Mouse (Mus musculus): ENCODE data around the gene Agbl2.
"Not testable (repeated sequence)": the region's sequence is repeated elsewhere in the genome, so short reads cannot be mapped to it uniquely, and the experiment has no call there.

Gene Agbl2

DNA sequence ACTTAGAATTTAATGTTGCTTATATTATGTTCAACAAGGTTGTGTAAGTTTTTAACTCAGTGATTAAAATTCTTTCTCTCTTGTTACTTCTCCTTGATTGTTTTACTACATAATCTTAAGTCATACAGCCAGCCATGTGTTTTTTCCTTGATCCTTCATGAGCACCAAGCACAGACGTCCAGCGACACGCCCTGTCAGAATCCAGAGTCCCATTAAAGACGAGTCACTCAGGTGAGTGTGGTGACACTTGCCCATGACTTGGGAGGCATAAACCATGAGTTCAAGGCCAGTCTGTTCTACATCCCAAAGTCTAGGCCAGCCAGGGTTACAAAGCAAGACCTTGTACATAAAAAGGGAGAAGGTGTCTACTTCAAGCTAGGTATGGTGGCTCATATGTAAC, 33.6 kb downstream of the Agbl2 start:
- no peak for DNase-seq (ENCODE audit: low read depth, low spot score)

DNA sequence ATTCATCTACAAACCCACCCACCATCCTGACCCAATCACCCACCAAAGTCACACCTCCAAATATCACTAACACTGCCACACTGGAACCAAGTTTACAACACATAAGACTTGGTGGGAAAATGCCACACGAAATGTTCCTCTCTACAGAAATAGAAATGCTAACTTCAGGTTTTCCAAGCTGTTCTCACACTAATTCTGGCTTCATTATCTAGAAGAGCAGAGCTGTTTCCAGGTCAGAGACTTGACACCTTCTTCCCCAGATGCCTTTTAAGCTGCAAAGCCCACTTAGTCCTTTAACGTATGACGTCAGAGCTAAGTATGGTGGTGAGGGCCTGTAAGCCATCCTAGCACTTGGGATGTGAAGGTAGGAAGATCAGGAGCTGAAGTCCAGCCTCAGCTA, 36.2 kb downstream of the Agbl2 start:
- DNase-seq (ENCODE audit: low read depth, low spot score): peak; percentile 79

DNA sequence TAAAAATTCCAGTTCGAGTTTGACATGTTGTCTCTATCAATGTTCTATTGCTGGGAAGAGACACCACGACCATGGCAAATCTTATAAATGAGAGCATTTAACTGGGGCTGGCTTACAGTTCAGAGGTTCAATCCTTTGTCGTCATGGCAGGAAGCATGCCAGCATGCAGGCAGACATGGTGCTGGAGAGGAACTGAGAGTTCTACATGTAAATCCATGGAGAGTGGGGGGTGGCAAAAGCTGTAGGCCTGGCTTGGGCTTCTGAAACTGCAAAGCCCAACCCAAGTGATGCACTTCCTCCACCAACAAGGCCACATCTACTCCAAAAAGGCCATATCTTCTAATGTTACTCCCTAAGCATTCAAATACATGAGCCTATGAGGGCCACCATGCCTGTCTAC, 38.4 kb downstream of the Agbl2 start:
- no peak for DNase-seq (ENCODE audit: low read depth, low spot score)

DNA sequence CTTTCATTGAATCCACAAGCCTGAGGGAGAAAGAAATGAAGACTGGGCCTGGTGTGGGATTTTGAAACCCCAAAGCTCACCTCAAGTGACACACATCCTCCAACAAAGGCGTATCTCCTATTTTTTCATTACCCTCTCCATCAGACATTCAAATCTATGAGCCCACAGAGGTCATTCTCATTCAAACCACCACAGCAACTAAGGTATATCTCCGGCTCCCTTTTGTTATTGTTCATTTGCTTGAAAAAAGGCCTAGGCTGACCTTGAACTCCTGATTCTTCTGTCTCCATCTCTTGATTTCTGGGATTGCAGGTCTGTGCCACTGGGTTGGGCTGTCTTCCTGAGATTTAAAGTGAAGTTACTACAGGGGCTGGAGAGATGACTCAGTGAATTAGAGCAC, 40.5 kb downstream of the Agbl2 start:
- no peak for DNase-seq (ENCODE audit: low read depth, low spot score)

DNA sequence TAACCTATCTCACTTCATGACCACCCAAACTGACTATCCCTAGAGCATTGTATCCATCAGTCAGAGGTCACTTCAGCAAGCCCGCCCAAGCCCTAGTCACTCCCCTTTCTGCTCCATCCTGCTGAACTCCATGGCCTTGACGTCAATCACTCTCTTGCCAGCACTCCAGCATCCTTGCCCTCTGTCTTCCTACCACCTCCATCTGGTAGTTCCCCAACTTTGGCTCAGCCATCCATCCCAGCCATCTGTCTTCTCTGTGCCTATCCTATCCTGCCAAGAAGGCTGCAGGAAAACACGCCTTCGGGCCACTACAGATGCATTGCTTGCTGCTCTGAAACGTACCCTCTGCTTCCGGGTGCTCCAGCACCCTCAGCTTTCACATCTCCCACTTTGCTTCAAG, 41.3 kb downstream of the Agbl2 start:
- peak; percentile 67 for DNase-seq (ENCODE audit: low read depth, low spot score)

DNA sequence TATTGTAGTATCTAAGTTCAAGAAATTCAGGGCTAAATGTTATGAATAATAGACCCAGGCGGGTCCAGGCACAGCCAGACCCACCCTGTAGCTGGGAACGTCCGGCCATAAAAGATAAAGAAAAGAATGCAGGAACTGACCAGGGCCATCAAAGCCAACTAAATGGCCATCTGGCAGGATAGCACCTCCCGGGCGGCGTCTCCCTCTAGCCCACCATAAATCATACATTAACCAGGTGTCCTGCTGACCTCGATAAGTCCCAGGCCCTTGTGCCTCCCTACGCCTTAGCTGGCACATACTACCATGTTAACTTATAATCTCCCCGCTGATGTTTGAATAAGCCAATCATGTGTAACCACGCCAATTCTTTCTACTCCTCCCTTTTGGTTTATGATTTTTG, 42.0 kb downstream of the Agbl2 start:
- DNase-seq (ENCODE audit: low read depth, low spot score): not testable (repeated sequence)

DNA sequence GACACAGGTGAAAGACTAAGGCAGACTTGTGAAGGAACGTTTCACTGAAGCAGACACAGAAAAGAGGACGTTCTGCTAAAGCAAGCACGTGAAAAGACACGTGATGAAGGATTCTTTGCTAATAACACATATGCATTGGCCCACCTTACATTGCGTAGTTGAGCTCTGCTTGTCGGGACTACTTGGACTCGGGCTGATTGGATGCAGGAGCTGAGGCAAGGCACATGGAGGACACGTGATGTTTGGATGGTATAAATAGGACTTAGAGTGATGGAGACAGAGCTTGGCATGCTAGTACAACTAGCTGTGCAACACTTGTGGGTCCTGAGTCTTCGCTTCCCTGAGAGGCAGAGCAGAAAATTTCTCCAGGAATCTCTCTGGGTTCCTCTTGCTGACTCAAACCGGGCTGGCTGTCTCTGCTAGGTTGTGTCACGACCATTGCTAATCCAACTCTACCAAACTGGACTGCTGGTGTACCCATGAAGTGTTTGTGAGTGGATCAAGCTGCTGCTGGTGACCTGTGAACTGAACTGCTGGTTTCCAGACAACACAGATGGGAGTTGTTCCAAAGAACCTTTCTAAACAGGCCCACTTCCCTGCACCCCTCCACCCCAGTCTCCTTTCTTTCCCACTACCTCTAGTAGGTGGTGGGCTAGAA, 43.1 kb downstream of the Agbl2 start:
- DNase-seq (ENCODE audit: low read depth, low spot score): no peak

DNA sequence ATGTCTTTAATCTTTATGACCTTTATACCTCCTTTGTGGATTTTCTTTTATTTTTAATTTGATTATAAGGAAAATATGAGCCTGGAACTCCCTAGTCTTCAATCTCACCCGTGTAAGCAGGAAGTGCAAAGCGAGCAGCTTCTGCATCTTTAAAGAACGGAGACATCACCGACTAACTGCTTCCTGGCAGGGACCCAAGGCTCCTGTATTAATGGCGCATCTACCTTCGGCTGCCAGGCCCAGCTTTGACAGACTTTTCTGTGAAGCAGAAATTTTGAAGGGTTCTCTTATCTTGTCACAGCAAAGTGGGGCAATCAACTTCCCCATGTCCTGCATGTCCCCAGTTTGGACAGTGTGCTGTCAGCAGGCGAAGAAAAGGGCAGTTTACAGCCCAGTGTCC, 46.2 kb downstream of the Agbl2 start:
- no peak for DNase-seq (ENCODE audit: low read depth, low spot score)

DNA sequence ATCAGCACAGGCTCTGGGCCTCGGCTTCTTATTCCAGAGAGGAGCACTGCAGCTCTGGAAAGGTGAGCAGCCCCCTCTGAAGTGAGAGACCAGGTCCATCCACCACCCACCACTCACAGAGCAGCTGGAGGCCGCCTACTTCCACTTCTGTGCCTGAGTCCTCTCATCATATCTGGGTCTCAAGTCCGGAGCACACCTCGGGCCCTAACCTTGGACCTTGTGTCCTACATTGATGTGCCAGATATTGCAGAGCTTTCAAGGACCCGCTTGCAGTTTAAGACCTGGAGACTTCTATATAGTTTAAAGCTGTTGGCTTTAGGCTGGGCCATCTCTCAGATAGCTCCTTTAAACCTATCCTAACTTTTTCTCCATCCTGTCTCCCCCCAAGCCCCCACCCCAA, 51.0 kb downstream of the Agbl2 start:
- no peak for DNase-seq (ENCODE audit: low read depth, low spot score)

DNA sequence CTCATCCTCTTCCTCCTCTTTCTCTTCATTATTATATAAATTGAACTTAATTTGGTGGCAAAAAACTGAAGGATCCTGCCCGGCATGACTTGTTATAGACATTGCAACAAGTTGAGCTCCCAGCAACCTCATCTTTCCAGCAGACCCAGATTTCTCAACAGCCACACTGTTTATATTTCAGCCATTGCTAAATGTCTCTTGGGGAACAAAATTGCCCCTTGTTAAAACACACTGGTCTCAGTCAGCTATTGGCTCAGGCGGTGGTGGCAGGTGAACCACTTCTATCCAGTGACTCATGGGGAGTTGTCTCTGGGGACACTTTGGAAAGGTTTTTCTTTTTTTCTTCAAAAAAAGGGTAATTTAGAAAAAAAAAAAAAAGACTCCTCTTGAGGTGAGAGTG, 56.1 kb downstream of the Agbl2 start:
- DNase-seq (ENCODE audit: low read depth, low spot score): no peak

DNA sequence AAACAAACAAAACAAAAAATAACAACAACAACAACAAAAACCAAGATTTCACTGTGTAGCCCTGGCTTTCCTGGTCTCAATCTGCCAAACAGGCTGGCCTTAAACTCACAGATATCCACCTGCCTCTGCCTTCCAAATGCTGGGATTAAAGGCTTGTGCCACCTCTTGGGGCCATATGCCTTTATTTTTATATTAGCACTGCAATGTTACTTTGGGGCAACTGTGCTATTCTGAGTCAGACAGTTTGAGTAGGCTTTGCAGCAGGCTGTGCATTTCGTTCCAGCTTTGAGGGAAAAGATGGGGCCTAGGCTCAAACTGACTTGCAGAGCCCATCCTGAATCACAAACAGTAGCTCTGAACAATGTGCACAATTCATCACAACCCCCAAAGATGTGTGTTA, 61.1 kb downstream of the Agbl2 start:
- DNase-seq (ENCODE audit: low read depth, low spot score): no peak

DNA sequence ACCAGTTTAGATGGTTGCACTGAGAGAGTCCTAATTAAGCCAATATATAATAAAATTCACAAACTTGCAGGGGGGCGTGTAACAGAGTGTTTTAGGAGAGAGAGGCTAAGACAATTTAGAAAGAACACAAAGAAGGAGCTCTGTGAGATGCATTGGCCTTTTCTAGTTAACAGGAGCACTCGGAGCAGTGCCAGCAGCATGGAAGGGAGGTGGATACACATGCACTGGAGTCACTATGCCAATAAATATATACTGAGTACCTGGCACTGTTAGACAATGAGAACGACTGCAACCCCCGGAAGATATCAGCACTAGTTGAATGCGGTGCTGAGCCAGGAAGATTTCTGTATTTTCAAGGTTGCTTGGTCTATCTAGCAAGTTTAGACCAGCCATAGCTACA, 61.7 kb downstream of the Agbl2 start:
- no peak for DNase-seq (ENCODE audit: low read depth, low spot score)

DNA sequence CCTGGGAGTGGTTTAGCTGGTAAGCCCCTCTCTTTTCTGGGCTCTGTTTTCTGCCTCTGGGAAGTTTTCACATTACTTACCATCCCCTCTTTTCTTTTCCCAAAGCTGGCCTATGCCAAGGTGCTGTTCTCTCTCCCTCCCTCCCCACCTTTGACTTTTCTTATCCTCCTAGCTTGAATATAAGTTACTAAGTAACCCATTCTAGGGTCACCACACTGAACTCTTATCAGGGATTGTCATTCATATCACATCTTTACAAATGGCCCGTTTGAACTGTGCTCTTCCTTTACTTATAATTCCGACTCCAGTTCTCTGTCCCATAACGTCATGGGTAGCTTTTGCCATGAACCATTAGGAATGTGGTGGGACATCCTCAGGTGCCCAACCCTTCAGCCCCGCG, 62.7 kb downstream of the Agbl2 start:
- DNase-seq (ENCODE audit: low read depth, low spot score): no peak

DNA sequence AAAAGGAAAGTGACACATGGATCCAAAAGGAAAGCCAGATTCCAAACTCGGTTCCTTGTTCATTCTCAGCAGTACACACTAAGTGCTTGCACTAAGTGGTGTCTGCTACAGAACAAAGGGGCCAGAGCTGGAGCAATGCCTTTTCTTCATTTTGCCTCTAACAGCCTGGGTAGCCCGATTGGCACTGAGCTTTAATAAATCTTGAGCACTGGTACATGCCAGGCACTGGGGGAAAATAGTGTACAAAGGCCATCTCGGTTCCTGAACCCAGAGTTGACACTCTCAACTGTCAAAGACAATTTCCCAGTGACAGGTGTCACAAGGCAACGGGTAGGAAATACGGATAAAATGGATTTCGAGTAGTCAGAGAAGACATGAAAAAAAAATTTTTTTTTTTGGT, 63.6 kb downstream of the Agbl2 start:
- no peak for DNase-seq (ENCODE audit: low read depth, low spot score)

DNA sequence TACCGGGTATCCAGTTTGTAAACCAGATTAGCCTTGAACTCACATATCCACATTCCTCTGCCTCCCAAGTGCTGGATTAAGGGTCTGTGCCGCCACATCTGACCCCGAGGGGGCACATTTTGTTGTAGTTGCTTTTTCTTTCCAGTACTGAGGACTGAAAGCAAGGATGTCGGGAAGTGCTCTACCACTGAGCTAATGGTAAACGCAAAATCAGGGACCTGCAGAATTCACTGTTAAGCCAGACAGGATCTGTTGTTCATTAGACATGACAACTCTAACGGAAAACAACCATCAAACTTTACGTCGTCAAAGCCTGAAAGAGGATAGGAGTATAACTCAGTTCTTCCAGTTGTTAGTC, 64.0 kb downstream of the Agbl2 start:
- no peak for DNase-seq (ENCODE audit: low read depth, low spot score)

DNA sequence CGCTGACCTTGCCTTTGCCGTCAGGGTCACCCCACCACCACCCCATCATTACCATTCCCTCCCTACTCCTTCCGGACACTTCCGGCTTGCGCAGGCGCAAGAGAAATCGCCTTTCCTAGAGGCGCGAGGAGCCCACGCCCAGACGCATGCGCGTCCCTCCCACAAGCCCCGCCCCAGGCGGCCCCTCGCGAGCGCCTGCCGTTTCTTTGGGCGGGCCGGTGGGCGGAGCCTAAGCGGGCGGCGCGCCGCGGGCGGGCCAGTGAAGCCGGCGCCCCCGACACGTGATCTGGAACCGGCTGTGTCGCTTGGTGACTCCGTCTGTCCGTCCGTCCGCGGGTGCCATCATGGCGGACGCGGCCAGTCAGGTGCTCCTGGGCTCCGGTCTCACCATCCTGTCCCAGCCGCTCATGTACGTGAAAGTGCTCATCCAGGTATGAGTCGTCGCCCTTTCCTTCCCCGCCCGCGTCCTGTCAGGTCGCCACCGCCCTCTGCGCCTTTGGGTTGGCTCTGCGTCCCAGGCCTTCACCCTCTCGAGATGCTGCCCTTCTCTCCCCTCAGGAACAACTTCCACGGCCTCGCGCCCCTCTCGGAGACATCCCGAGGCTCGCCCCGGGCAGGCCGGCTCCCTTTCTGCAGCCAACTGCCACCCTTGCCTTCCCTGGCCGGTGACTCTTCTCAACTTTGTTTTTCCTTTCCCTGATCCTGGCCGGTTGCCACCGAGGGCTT, 64.6 kb downstream of the Agbl2 start, which contains the start of gene Mtch2:
Mtch2 (plus strand) TSS at position 201 of the 726 bp plus-strand sequence.
- DNase-seq (ENCODE audit: low read depth, low spot score): peak; percentile 94

DNA sequence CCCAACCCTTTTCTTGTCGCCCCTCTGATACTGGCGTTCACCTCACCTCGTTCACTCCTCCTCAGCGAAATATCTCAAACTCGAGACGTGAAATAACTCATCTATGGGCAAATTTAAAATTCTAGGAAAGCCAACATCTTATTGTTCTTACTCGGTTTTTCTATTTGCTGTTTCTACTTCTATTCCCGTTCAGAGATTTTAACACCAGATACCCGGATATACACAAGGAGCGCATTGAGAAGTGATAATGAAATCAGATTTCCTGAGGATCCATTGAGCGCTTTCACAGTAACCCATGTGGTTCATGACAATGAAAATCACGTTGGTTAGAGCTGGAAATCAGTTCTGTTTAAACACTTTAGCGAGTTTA, 65.1 kb downstream of the Agbl2 start:
- no peak for DNase-seq (ENCODE audit: low read depth, low spot score)

DNA sequence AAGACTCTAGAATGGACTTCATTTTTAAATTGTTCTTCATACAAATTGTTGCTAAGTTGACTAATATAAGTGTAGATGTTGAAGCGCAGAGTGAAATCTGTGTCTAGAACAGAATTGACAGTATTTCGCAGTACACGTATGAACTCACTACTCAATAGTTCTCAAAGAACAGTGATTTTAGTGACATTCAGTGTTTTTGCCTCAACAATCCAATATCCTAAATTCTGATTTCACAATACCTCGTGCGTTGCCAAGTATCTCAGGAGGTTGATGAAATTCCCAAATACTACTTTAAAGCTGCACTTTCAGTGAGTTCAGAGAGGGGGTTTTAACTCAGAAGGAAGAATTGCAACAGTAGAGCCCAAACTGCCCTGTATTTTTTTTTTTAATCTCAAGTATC, 65.8 kb downstream of the Agbl2 start:
- DNase-seq (ENCODE audit: low read depth, low spot score): no peak

DNA sequence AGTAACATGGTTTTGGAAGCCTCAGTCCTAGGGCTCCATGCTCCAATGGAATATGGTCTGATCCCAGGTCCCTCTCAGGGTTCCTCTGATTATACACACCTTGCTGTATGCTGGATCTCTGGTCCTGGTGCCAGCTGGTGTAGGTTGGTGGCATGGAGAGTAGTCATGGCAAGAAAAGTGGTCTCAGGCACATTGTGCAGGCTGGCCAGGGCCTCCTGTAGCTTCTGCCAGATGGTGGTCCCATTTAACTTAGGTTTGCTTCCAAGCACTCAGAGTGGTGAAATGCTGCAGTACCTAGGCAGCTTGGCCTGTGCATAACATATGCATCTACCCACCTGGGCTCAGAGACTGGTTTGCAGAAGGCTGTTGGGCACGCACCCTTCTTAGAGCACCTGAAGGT, 67.9 kb downstream of the Agbl2 start:
- no peak for DNase-seq (ENCODE audit: low read depth, low spot score)

DNA sequence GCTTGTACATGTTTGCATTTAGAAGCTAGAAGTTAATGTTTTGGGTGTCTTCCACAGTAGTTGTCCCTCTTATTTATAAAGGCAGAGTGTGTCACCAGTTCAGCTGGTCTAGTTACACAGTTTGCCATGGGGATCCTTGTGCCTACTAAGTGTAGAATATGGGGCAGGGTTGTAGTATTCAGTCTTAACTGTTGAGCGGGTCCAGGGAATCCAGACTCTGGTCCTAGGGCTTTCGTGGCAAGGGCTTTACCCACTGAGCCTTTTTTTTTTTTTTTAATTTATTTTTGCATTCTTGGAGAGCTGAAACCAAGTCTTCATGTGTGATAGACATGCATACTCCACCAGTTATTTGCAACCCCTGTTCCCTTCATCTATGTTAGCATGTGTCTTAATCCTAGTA, 79.0 kb downstream of the Agbl2 start:
- DNase-seq (ENCODE audit: low read depth, low spot score): no peak

DNA sequence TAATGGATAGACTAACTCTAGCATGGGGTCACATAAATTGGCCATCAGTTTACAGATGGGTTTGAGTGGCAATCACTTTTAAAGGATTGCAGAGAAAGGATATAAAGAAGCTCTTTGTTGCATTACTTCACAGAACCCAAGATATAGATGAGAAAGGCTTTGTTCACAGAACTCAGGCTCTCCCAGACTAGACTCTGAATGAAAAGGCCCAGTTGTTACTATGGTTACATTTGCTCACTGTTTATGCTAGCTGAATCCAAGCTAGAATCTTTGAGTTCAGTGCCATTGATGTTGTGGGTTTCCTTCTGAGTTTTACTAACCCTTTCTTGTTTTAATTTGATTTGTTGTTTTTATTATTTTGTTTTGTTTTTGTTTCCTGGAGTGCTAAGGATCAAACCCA, 81.7 kb downstream of the Agbl2 start:
- no peak for DNase-seq (ENCODE audit: low read depth, low spot score)

DNA sequence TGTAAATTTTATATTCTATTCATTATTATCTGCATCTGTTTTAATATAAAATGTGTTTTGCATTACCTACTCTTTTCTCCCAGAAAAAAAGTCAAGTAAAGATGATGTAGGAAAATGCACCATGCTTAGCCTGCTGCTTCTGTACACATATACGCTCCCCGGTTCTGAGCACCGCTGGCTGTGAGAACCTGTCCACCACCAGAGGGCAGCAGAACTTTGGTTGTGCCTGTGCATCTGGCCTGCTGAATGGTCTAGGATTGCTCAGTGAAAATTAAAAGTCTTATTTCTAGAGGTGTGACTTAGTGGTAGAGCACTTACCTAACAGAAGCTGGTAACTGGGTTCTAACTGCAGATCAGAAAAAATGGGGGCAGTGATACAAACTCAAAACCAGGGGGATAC, 84.0 kb downstream of the Agbl2 start:
- DNase-seq (ENCODE audit: low read depth, low spot score): peak; percentile 78

DNA sequence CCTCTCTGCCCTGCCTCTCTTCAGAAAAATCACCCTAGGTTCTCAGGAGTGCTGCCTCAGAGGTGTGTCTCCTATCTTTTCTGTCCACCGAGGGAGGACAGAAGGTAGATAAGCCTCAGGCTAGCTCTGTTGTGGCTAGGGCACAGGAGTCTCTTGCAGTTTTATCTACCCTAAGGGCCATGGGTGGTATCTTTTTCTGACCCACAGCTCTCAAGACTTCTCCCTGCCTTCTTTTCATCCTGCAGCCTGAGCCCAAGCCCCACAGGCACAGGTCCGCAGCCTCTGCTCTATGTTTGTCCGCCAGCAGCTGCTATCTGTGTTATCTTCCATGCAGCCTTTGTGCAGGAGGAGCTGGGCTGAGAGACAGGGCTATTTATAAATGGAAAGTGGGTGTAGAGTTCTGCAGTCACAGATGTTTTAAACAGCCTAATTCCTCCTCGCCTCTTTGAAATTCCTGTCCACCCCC, 87.6 kb downstream of the Agbl2 start:
- peak; percentile 94 for DNase-seq (ENCODE audit: low read depth, low spot score)

All from telencephalon, adult 2 months (tissue).